Mouse (Mus musculus) embryonic facial prominence, embryonic 14.5 days (tissue): ENCODE data around the gene Gm11541. TPM values are rescaled to one million over a fixed set of nuclear protein-coding genes. Genes with fewer than 3 reads are reported as not detected.
"Not testable (repeated sequence)": the region's sequence is repeated elsewhere in the genome, so short reads cannot be mapped to it uniquely, and the experiment has no call there.

ENCODE experiments used
- ATAC-seq: fragments of 200-750 bp; cut with Nextera tagmentation; 2 replicates; pipeline ENCODE4 v1.8.0; 2017; ENCODE audit warnings: low read depth, moderate number of reproducible peaks, moderate TSS enrichment
- DNase-seq: peaks from one replicate; pipeline ENCODE4 v3.0.0-alpha.2; 2015; ENCODE audit warnings: low spot score
- H3K27ac ChIP-seq: fragments of 300-500 bp; sonication (generic); replicated peaks from 2 replicates; pipeline ENCODE4 v1.5.1; 2014; ENCODE audit warnings: low read depth, mild to moderate bottlenecking, low read length, moderate library complexity
- H3K27me3 ChIP-seq: fragments of 300-500 bp; sonication (generic); replicated peaks from 2 replicates; pipeline ENCODE4 v1.6.1; 2014; ENCODE audit warnings: low read length; ENCODE audit not compliant: control insufficient read depth, insufficient read depth
- H3K36me3 ChIP-seq: fragments of 300-500 bp; sonication (generic); 2 replicates; pipeline ENCODE4 v1.6.1; 2014; ENCODE audit warnings: low read length, mixed read lengths; ENCODE audit not compliant: control insufficient read depth, insufficient read depth
- H3K4me1 ChIP-seq: fragments of 300-500 bp; sonication (generic); 2 replicates; pipeline ENCODE4 v1.6.1; 2014; ENCODE audit warnings: antibody characterized with exemption, low read length; ENCODE audit not compliant: control insufficient read depth, insufficient read depth
- H3K4me2 ChIP-seq: fragments of 300-500 bp; sonication (generic); 2 replicates; pipeline ENCODE4 v1.6.1; 2014; ENCODE audit warnings: low read depth, mild to moderate bottlenecking, low read length, moderate library complexity, mixed read lengths
- H3K4me3 ChIP-seq: fragments of 300-500 bp; sonication (generic); 2 replicates; pipeline ENCODE4 v1.5.1; 2014; ENCODE audit warnings: low read depth, mild to moderate bottlenecking, low read length
- H3K9ac ChIP-seq: fragments of 300-500 bp; sonication (generic); 2 replicates; pipeline ENCODE4 v1.6.1; 2014; ENCODE audit warnings: low read depth, mild to moderate bottlenecking, low read length, moderate library complexity, mixed read lengths
- H3K9me3 ChIP-seq: fragments of 300-500 bp; sonication (generic); 2 replicates; pipeline ENCODE4 v1.6.1; 2016; ENCODE audit warnings: low read length; ENCODE audit not compliant: control insufficient read depth
- WGBS: fragments of 180-500 bp; shearing (Covaris S2); extraction: QIAGEN DNeasy Blood & Tissue Kit; methylation state at CpG from one replicate; pipeline ENCODE4 v1.1.7; 2014; 5-methylcytosine and 5-hydroxymethylcytosine counted together
- polyA plus RNA-seq: library from polyadenylated mRNA; unstranded; fragments of >200 nt; fragmentation: Nextera tagmentation; extraction: Ambion mirVana; gene quantifications from 2 replicates; pipeline ENCODE4 v1.2.1, GENCODE M21; 2014

The Gm11541 gene
- polyA plus RNA-seq, 1 experiment from 2014 or later, result 0.85 TPM

DNA sequence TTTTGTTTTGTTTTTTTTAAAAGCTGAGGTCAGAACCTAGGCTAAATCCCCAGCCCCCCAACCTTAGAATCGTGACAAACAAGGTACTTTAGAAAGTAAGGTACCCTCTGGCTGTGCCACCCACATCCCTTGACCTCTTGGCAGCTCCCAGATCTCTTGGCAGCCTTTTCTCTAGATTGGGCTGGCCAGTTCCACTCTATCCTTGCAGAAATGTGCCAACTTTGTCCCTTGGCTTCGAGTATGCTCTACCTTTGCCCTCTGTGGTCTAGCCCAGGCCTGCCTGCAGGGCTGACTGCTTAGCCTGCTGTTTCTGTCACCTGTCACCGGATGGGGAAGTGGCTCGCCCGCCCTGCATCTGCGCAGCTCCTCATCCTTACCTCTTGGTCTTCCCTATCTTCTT is 39.0 kb downstream of the Gm11541 start:
- Histone ChIP-seq H3K9ac (no peak overlapping the region), H3K4me3 (no peak overlapping the region), H3K27ac (no peak overlapping the region), H3K4me1 (no peaks in the 10 kb centered on the region), H3K9me3 (no peaks in the 10 kb centered on the region), H3K27me3 (no peaks in the 10 kb centered on the region), H3K4me2 (no peak overlapping the region), H3K36me3 (peaks cover 96% of the 10 kb centered on the region)
- DNase-seq (no peak), ATAC-seq (no peak)
- WGBS, result 93% methylated on average over 6 of the region's 6 CpGs

- no peaks in the 10 kb centered on the region for H3K9me3 ChIP-seq
- ATAC-seq, result no peak
- H3K4me3 ChIP-seq, result no peak overlapping the region
- no peaks in the 10 kb centered on the region for H3K27me3 ChIP-seq
- no peak for DNase-seq
- 63% methylated on average over 1 of the region's 1 CpGs for whole genome bisulfite sequencing
- no peaks in the 10 kb centered on the region for H3K4me1 ChIP-seq
- no peak overlapping the region for H3K9ac ChIP-seq
- peaks cover 94% of the 10 kb centered on the region for H3K36me3 ChIP-seq
- no peak overlapping the region for H3K4me2 ChIP-seq
- no peak overlapping the region for H3K27ac ChIP-seq
Observed at GRCm38 (mm10) chr11:94661344-94661743, 43.0 kb downstream of the Gm11541 start.

GRCm38 (mm10) chr11:94653663-94654436 is 50.4 kb downstream of the Gm11541 start, which contains the start of the genes Mrpl27 and Eme1:
Mrpl27 (plus strand) TSS chr11:94653767.
Eme1 (minus strand) TSS chr11:94653964.
- H3K36me3 ChIP-seq, result peaks cover 34% of the 10 kb centered on the region
- WGBS, result under 1% methylated on average over 32 of the region's 32 CpGs
- H3K27ac ChIP-seq, result peak within 1 kb of the TSS; percentile 91
- peak; percentile 93 for DNase-seq
- H3K9ac ChIP-seq, result peak within 1 kb of the TSS; percentile 76
- peak within 1 kb of the TSS; percentile 85 for H3K4me2 ChIP-seq
- ATAC-seq, result peak; percentile 89
- peak within 1 kb of the TSS; percentile 62 for H3K4me3 ChIP-seq
- no peaks in the 10 kb centered on the region for H3K9me3 ChIP-seq
- no peaks in the 10 kb centered on the region for H3K27me3 ChIP-seq
- peaks cover 14% of the 10 kb centered on the region for H3K4me1 ChIP-seq

DNA sequence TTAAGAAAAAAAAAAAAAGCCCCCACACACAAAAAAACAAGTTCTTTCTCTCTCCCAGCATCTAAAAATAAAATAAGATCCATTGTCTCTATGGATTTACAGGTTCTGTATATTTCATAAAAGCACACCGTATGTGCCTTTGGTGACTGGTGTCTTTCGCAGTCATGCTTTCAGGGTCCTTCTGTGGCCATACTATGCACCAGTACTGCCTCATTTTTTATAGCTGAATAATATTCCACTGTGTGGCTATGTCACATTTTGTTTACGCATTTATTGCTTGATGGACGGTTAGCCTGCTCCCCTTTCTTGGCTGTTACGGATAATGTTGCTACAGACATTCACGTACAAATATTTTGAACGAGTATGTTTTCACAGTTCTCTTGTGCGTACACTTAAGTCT is 51.3 kb downstream of the Gm11541 start:
- Histone ChIP-seq H3K27me3 (no peaks in the 10 kb centered on the region), H3K9ac (no peak overlapping the region; the same call in 1 of the 2 replicates), H3K36me3 (peaks cover 25% of the 10 kb centered on the region), H3K4me2 (peak overlapping the region; percentile 85), H3K9me3 (no peaks in the 10 kb centered on the region), H3K27ac (no peak overlapping the region), H3K4me1 (peaks cover 14% of the 10 kb centered on the region), H3K4me3 (peak overlapping the region; percentile 62)
- DNase-seq (no peak), ATAC-seq (no peak)
- 51% methylated on average over 8 of the region's 8 CpGs for WGBS

DNA sequence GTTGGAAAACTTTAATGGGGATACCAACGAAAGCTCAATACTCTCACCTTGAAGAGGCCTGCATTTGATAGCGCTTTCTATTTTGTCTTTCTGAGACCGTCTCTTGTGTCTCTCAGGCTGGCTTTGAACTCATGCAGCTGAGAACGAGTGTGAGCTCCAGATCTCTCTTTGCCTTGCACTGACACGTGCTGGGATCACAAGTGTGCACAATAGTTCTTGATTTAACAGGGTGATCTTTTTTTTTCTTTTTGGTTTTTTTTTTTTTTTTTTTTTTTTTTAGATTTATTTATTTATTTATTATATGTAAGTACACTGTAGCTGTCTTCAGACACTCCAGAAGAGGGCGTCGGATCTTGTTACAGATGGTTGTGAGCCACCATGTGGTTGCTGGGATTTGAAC is 53.1 kb downstream of the Gm11541 start:
- not testable (repeated sequence) for H3K27ac ChIP-seq, H3K4me3 ChIP-seq, H3K9me3 ChIP-seq, H3K27me3 ChIP-seq, DNase-seq, H3K9ac ChIP-seq, ATAC-seq, H3K4me2 ChIP-seq
- WGBS, result 92% methylated on average over 5 of the region's 7 CpGs
- H3K36me3 ChIP-seq, result peaks cover 27% of the 10 kb centered on the region
- H3K4me1 ChIP-seq, result peaks cover 14% of the 10 kb centered on the region

GRCm38 (mm10) chr11:94646457-94646856 is 57.8 kb downstream of the Gm11541 start:
- no peak overlapping the region for H3K4me2 ChIP-seq
- DNase-seq (no peak), ATAC-seq (no peak)
- no peak overlapping the region for H3K9ac ChIP-seq
- peaks cover 70% of the 10 kb centered on the region for H3K36me3 ChIP-seq
- H3K27ac ChIP-seq, result no peak overlapping the region
- 91% methylated on average over 4 of the region's 4 CpGs for WGBS
- H3K4me1 ChIP-seq, result no peaks in the 10 kb centered on the region
- no peaks in the 10 kb centered on the region for H3K27me3 ChIP-seq
- no peaks in the 10 kb centered on the region for H3K9me3 ChIP-seq
- H3K4me3 ChIP-seq, result no peak overlapping the region

Other genes starting within 250 kb of the Gm11541 start
- 30.0 and 30.5 TPM in 2 replicates for gene Cacna1g, start 230.3 kb downstream of the Gm11541 start, polyA plus RNA-seq
- 0.31 and 0.51 TPM in 2 replicates for gene Spata20, start 218.3 kb downstream of the Gm11541 start, polyA plus RNA-seq
- gene Epn3, start 204.5 kb downstream of the Gm11541 start, polyA plus RNA-seq, result 4.3 and 6.6 TPM in 2 replicates
- gene Mycbpap, start 182.8 kb downstream of the Gm11541 start, polyA plus RNA-seq, result 1.4 and 4.1 TPM in 2 replicates
- gene Rsad1, start 155.2 kb downstream of the Gm11541 start, polyA plus RNA-seq, result 2.2 and 2.8 TPM in 2 replicates
- 9.5 and 10.1 TPM in 2 replicates for gene Chad, start 139.5 kb downstream of the Gm11541 start, polyA plus RNA-seq
- gene Acsf2, start 102.6 kb downstream of the Gm11541 start, polyA plus RNA-seq, result 6.3 and 7.3 TPM in 2 replicates
- 205 and 210 TPM in 2 replicates for gene Lrrc59, start 74.7 kb downstream of the Gm11541 start, polyA plus RNA-seq
- 98.3 and 105 TPM in 2 replicates for gene Mrpl27, start 50.7 kb downstream of the Gm11541 start, polyA plus RNA-seq
- gene Eme1, start 50.5 kb downstream of the Gm11541 start, polyA plus RNA-seq, result 12.6 and 16.9 TPM in 2 replicates
- 22.5 and 29.1 TPM in 2 replicates for gene Xylt2, start 27.0 kb downstream of the Gm11541 start, polyA plus RNA-seq
- gene Cdc34b, start 37.3 kb upstream of the Gm11541 start, polyA plus RNA-seq, result 0.22 and 0.24 TPM in 2 replicates
- gene Tmem92, start 78.2 kb upstream of the Gm11541 start, polyA plus RNA-seq, result not detected in 2 replicates
- 3,653 and 4,731 TPM in 2 replicates for gene Col1a1, start 231.7 kb upstream of the Gm11541 start, polyA plus RNA-seq